Mouse (Mus musculus) stomach, postnatal 0 days (tissue): Measurements from ENCODE around the gene Gm49630.
"Not testable (repeated sequence)": the region's sequence is repeated elsewhere in the genome, so short reads cannot be mapped to it uniquely, and the experiment has no call there.

Experiments
- CTCF ChIP-seq: IDR thresholded peaks from 2 replicates; pipeline ENCODE4 v1.5.1; 2016; ENCODE audit warnings: antibody characterized with exemption, low read depth, mild to moderate bottlenecking, moderate library complexity
- EP300 ChIP-seq: optimal IDR thresholded peaks from 2 replicates; pipeline ENCODE3; 2016; ENCODE audit warnings: antibody characterized with exemption

GRCm38 (mm10) chr17:7377907-7378306 lies 6.1 kb upstream of the Gm49630 start:
- TF ChIP-seq CTCF, EP300: not testable (repeated sequence)
